Mouse (Mus musculus): Measurements from ENCODE around the gene Gm12355. TPM values are rescaled to one million over a fixed set of nuclear protein-coding genes. Genes with fewer than 3 reads are reported as not detected.

Gm12355 gene
- polyA plus RNA-seq, 1 experiment: not detected

DNA sequence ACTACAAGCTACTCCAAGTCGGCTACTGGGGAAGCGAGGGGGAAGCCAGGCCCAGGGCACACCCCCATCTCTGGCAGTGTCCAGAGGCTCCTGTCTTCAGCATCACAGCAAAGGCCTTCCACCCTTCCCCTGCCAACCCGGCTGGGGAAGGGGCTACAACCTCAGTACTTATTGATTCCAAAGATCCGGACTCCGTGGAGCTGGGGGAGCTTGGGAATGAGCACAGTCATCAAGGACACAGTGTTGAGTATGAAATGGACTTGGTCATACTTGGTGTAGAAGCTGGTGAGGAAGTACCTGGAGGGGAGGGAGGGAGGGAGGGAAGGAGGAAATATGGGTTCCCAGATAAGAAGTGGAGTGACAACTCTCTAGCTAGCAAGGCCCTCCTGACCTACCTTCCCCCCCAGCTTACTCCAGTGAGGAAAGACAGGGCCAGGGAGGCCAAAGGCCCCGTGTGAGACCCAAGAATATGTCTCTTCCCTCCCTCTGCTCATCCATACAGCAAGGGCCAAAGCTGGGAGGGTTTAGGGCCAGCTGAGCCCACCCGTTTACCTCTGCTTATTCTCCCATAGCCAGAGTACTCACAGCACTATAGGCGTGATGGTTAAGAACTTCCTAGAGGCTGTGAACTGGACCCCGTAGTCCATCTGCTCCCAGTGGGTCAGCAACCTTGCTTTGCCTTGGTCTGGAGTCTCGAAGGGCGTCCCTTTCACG is 42.8 kb downstream of the Gm12355 start:
- peak overlapping the region; percentile 90; the same call in 1 of the 2 replicates for H3K27ac ChIP-seq (ENCODE audit: insufficient read depth, low read depth, low read length)
- H3K4me1 ChIP-seq (ENCODE audit: control insufficient read depth, insufficient read depth, insufficient read length, low read length): peaks cover 38% of the 10 kb centered on the region
- H3K36me3 ChIP-seq (ENCODE audit: control insufficient read depth, insufficient read depth, low read length): peaks cover 22% of the 10 kb centered on the region
- H3K27me3 ChIP-seq (ENCODE audit: control insufficient read depth, insufficient read depth, low read length): no peaks in the 10 kb centered on the region
- no peak overlapping the region for H3K4me3 ChIP-seq (ENCODE audit: low read depth, low read length)
- WGBS: 77% methylated on average over 12 of the region's 12 CpGs
- TF ChIP-seq CTCF (IDR thresholded peaks at IDR 0.05; ENCODE audit: extremely low read depth, insufficient read length, insufficient replicate concordance, low read depth, low read length) (no peak), POLR2A (IDR thresholded peaks at IDR 0.05; ENCODE audit: low read depth, low read length) (no peak)

DNA sequence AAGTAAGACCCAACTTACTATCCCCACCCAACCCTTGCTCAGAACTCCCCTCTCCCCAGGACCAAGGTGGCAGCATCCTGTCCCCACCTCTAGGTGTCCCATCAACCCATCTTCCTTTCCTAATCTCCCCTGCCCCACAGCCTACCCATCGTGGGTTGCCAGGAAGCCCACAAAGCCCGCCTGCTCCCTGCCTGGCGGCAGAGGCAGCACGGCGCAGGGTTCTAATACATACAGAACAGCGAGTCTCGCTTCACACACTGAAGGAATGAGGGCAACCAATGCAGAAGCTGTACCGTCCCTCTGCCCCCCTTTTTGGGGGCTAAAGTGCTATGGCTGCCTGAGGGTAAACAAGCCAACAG is 43.5 kb downstream of the Gm12355 start:
- WGBS: 87% methylated on average over 8 of the region's 8 CpGs
- TF ChIP-seq POLR2A (IDR thresholded peaks at IDR 0.05; ENCODE audit: low read depth, low read length) (no peak), CTCF (IDR thresholded peaks at IDR 0.05; ENCODE audit: extremely low read depth, insufficient read length, insufficient replicate concordance, low read depth, low read length) (no peak)
- H3K27ac ChIP-seq (ENCODE audit: insufficient read depth, low read depth, low read length): 0 out of 2 replicates have a peak overlapping the region, but pooled peaks have one; percentile 90
- no peaks in the 10 kb centered on the region for H3K27me3 ChIP-seq (ENCODE audit: control insufficient read depth, insufficient read depth, low read length)
- peaks cover 34% of the 10 kb centered on the region for H3K4me1 ChIP-seq (ENCODE audit: control insufficient read depth, insufficient read depth, insufficient read length, low read length)
- no peak overlapping the region for H3K4me3 ChIP-seq (ENCODE audit: low read depth, low read length)
- peaks cover 22% of the 10 kb centered on the region for H3K36me3 ChIP-seq (ENCODE audit: control insufficient read depth, insufficient read depth, low read length)

DNA sequence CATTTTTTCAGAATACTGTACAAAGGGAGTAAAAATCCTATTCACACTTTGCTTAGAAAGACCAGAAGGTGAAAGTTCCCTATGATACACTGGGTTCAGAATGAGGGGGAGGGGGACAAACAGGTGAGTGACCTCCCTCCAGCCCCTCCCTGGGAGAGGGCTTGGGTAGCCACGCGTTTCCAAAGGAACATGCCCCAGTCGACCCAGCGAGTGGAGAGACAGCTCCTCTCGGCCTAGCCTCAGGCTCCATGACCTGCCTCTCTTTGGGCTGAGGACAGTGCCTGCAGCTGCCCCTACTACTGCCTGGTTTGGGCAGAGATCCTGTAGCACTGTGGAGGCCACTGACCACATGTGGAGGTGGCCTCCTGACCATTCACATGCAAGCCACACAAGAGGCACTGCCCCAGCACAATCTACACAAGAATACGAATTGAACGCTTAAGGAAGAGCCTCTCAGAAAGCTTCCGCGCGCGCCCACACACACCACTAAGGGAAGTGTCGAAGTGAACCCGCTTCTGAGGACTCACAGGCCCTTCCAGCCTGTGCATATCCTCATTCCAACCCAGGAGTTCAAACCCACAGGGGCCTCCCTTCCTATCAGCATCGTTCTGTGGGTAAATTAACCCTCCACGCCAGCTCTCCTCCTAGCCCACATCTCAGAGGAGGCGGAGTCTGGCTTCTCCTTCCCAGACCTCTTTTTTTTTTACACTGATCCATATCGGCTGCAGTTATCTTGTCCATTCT is 44.0 kb downstream of the Gm12355 start:
- Histone ChIP-seq H3K36me3 (ENCODE audit: control insufficient read depth, insufficient read depth, low read length) (peaks cover 22% of the 10 kb centered on the region), H3K4me1 (ENCODE audit: control insufficient read depth, insufficient read depth, insufficient read length, low read length) (peaks cover 34% of the 10 kb centered on the region), H3K4me3 (ENCODE audit: low read depth, low read length) (no peak overlapping the region), H3K27ac (ENCODE audit: insufficient read depth, low read depth, low read length) (peak overlapping the region; percentile 90), H3K27me3 (ENCODE audit: control insufficient read depth, insufficient read depth, low read length) (no peaks in the 10 kb centered on the region)
- TF ChIP-seq POLR2A (IDR thresholded peaks at IDR 0.05; ENCODE audit: low read depth, low read length) (no peak), CTCF (IDR thresholded peaks at IDR 0.05; ENCODE audit: extremely low read depth, insufficient read length, insufficient replicate concordance, low read depth, low read length) (no peak)
- 79% methylated on average over 17 of the region's 17 CpGs for WGBS

DNA sequence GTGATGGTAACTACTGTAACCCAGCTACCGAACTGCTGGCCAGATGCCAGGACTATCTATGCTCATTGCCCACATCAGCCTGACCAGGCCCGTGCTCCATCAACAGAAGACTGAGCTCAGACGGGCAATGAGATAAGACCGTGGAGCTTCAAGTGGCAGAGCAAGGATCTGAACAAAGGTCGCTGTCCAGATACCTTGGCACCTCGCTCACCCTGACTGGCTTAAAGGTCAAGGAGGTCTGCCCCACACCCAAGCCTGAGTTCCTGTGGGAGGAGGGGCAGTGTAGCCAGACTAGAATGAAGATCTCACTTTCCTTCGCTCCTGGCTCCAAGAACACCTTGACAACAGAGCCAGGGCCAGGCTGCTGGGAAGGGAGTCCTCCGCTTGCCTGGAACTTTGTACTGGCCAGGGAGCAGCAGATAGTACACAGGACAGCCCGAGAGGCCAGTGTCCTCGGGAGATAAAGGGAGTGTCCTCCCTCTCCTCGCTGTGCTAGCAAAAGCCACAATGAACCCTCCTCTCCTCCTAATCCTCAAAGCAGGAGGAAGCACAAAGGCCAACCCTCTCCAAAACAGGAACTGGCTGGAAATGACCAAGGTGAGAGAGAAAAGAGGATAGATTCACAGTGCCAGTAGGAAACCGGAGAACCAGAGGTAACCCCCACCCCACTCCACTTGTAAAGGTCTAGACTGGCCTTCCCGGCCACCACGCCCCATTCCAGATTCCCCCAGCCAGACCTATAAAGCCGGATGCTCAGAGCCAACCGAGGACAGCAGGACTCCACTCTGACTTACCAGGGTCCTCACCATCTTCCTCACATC is 45.0 kb downstream of the Gm12355 start:
- H3K36me3 ChIP-seq (ENCODE audit: control insufficient read depth, insufficient read depth, low read length): peaks cover 22% of the 10 kb centered on the region
- peaks cover 34% of the 10 kb centered on the region for H3K4me1 ChIP-seq (ENCODE audit: control insufficient read depth, insufficient read depth, insufficient read length, low read length)
- no peak overlapping the region for H3K4me3 ChIP-seq (ENCODE audit: low read depth, low read length)
- WGBS: 32% methylated on average over 16 of the region's 16 CpGs
- H3K27ac ChIP-seq (ENCODE audit: insufficient read depth, low read depth, low read length): peak overlapping the region; percentile 90
- H3K27me3 ChIP-seq (ENCODE audit: control insufficient read depth, insufficient read depth, low read length): no peaks in the 10 kb centered on the region
- peak; percentile 16; the same call in 1 of the 2 replicates for TF ChIP-seq POLR2A (IDR thresholded peaks at IDR 0.05; ENCODE audit: low read depth, low read length)
- TF ChIP-seq CTCF (IDR thresholded peaks at IDR 0.05; ENCODE audit: extremely low read depth, insufficient read length, insufficient replicate concordance, low read depth, low read length): no peak

DNA sequence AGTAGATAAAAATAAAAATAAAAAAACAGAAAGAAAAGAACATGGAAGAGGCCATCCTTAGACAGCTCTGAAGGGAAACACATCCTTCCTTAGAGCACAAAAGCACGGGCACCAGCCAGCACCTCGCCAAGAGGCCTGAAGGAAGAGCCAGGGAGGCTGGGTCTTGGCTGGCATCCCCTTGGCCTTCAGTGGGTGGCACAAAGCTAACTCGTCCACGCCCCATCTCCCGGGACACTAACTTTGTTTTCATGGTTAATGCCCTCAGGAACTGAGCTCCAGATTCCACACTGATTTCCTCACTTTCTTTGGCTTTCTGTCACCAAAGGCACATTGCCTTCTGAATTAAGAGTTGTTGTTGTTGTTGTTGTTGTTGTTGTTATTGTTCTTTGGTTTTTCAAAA is 47.7 kb downstream of the Gm12355 start:
- Histone ChIP-seq H3K36me3 (ENCODE audit: control insufficient read depth, insufficient read depth, low read length) (peaks cover 13% of the 10 kb centered on the region), H3K27ac (ENCODE audit: insufficient read depth, low read depth, low read length) (no peak overlapping the region), H3K4me1 (ENCODE audit: control insufficient read depth, insufficient read depth, insufficient read length, low read length) (peaks cover 25% of the 10 kb centered on the region), H3K4me3 (ENCODE audit: low read depth, low read length) (no peak overlapping the region), H3K27me3 (ENCODE audit: control insufficient read depth, insufficient read depth, low read length) (no peaks in the 10 kb centered on the region)
- WGBS: 76% methylated on average over 5 of the region's 5 CpGs
- TF ChIP-seq CTCF (IDR thresholded peaks at IDR 0.05; ENCODE audit: extremely low read depth, insufficient read length, insufficient replicate concordance, low read depth, low read length) (no peak), POLR2A (IDR thresholded peaks at IDR 0.05; ENCODE audit: low read depth, low read length) (no peak)

Other genes with a start within 250 kb of the Gm12355 start
- gene Tcap, start 241.8 kb downstream of the Gm12355 start, polyA plus RNA-seq (2012; rRNA removed): 0.24 and 0.42 TPM in 2 replicates
- not detected in 2 replicates for gene Pnmt, start 239.2 kb downstream of the Gm12355 start, polyA plus RNA-seq (2012; rRNA removed)
- 26.0 and 52.1 TPM in 2 replicates for gene Pgap3, start 225.2 kb downstream of the Gm12355 start, polyA plus RNA-seq (2012; rRNA removed)
- gene Erbb2, start 213.2 kb downstream of the Gm12355 start, polyA plus RNA-seq (2012; rRNA removed): 40.2 and 105 TPM in 2 replicates
- 17.2 and 37.7 TPM in 2 replicates for gene Mien1, start 186.7 kb downstream of the Gm12355 start, polyA plus RNA-seq (2012; rRNA removed)
- gene Grb7, start 179.3 kb downstream of the Gm12355 start, polyA plus RNA-seq (2012; rRNA removed): 33.0 and 137 TPM in 2 replicates
- gene Ikzf3, start 79.6 kb downstream of the Gm12355 start, polyA plus RNA-seq (2012; rRNA removed): 6.6 and 9.7 TPM in 2 replicates
- gene Zpbp2, start 74.6 kb downstream of the Gm12355 start, polyA plus RNA-seq (2012; rRNA removed): not detected in 2 replicates
- 46.3 and 105 TPM in 2 replicates for gene Ormdl3, start 38.3 kb downstream of the Gm12355 start, polyA plus RNA-seq (2012; rRNA removed)
- not detected in 2 replicates for gene Lrrc3c, start 27.4 kb downstream of the Gm12355 start, polyA plus RNA-seq (2012; rRNA removed)
- gene Gsdma3, start 699 bp upstream of the Gm12355 start, polyA plus RNA-seq (2012; rRNA removed): not detected in 2 replicates
- gene Gsdma2, start 21.1 kb upstream of the Gm12355 start, polyA plus RNA-seq (2012; rRNA removed): 0.49 and 75.8 TPM in 2 replicates
- 0.25 and 0.41 TPM in 2 replicates for gene Gsdma, start 38.7 kb upstream of the Gm12355 start, polyA plus RNA-seq (2012; rRNA removed)
- gene Psmd3, start 56.9 kb upstream of the Gm12355 start, polyA plus RNA-seq (2012; rRNA removed): 86.4 and 139 TPM in 2 replicates
- gene Csf3, start 75.6 kb upstream of the Gm12355 start, polyA plus RNA-seq (2012; rRNA removed): 0.10 TPM in 1 of 2 replicates, not detected in the other
- 23.8 and 49.5 TPM in 2 replicates for gene Med24, start 103.8 kb upstream of the Gm12355 start, polyA plus RNA-seq (2012; rRNA removed)
- gene Thra, start 115.0 kb upstream of the Gm12355 start, polyA plus RNA-seq (2012; rRNA removed): 46.5 and 128 TPM in 2 replicates
- 59.8 and 206 TPM in 2 replicates for gene Nr1d1, start 149.7 kb upstream of the Gm12355 start, polyA plus RNA-seq (2012; rRNA removed)
- gene Msl1, start 169.9 kb upstream of the Gm12355 start, polyA plus RNA-seq (2012; rRNA removed): 19.8 and 38.5 TPM in 2 replicates
- gene Casc3, start 179.2 kb upstream of the Gm12355 start, polyA plus RNA-seq (2012; rRNA removed): 11.7 and 22.0 TPM in 2 replicates
- gene Rapgefl1, start 211.1 kb upstream of the Gm12355 start, polyA plus RNA-seq (2012; rRNA removed): 11.4 and 47.6 TPM in 2 replicates
- 11.4 and 27.3 TPM in 2 replicates for gene Wipf2, start 238.0 kb upstream of the Gm12355 start, polyA plus RNA-seq (2012; rRNA removed)

All from small intestine, adult 2 months (tissue).